Mouse (Mus musculus): ENCODE results near the gene Zfp580.
"Not testable (repeated sequence)": the region's sequence is repeated elsewhere in the genome, so short reads cannot be mapped to it uniquely, and the experiment has no call there.

Gene Zfp580

GRCm38 (mm10) chr7:5073586-5073985 lies 22.2 kb downstream of the Zfp580 start:
- no peak for DNase-seq

DNA sequence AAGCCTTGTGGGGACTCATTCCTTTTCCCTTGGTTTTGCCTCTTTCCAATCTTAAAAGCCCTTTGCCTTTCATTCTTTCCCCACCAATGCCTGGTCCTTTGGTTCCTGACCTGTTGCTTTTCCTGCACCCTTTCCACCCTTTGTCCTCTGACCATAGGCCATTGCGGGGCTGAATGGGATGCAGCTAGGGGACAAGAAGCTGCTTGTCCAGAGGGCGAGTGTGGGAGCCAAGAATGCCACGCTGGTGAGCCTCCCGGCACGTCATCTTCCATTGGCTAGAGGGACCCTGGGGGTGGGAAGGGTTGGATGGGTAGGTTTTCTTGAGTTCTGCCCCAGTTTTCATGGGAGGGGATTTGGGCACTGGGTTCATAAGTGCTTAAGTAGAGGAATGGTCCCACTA lies 23.6 kb downstream of the Zfp580 start:
- DNase-seq = no peak

- no peak for DNase-seq
Measured at GRCm38 (mm10) chr7:5076931-5077330, 25.6 kb downstream of the Zfp580 start.

GRCm38 (mm10) chr7:5079365-5080009 lies 28.1 kb downstream of the Zfp580 start:
- DNase-seq = not testable (repeated sequence)

GRCm38 (mm10) chr7:5080010-5080751 lies 28.8 kb downstream of the Zfp580 start, which contains the start of gene Epn1:
TSS of gene Epn1 (plus strand) at chr7:5080235.
- peak; percentile 97 for DNase-seq

DNA sequence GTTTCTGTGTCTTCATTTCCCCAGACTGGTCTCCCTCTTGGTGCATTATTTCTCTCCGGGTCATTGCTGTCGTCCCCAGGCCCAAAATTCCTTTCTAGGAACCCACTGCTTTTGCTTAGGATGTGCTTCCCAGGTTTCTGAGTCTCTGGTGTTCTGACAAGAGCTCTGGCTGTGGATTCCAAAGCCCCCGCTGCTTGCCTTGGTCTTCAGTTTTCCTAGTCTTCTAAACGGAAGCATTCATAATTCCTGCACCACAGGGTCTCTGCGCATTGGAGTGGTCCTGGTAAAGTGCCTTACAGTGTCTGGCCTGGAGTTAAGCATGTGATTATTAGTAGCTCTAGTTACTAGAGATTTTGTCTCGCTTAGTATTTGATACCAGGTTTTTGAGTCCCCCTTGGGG lies 29.5 kb downstream of the Zfp580 start:
- peak; percentile 47 for DNase-seq

DNA sequence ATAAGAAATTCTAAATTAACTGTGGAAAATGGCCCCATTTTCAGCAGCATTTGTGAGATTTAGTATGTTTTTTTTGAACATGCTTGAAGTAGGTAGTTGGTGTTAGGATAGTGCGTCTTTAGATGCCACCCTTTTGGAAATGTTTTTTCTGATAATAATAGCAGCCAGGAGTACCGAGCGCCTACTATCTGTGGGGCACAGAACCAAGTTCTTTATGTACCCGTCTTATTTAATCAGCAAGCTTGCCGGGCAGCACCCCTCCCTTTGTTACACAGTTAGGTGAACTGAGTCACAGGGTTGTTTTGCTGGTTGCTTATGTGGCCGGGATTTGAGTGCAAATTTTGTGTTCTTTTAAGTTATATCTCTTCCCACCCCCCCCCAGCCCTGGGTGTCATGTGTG lies 29.9 kb downstream of the Zfp580 start:
- peak; percentile 31 for DNase-seq

DNA sequence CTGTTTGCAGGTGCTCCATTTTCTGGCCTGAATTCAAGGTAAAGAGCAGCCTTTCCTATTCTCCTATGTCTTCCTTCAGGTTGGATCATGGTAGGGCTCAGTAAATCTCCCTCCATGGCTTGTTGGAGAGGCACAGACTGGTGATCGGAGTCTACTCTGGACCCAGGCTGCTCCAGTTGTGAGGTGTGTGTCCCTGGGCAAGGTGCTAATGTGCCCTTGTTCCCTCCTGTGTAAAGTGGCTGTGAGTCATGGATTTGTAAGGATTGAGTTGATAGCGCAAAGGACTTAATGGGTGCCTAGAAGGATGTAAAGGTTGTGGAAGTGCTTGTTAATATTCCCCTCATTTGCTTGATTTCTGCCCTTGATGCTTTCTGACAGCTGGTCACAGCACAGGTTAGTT lies 30.6 kb downstream of the Zfp580 start:
- DNase-seq = peak; percentile 15

DNA sequence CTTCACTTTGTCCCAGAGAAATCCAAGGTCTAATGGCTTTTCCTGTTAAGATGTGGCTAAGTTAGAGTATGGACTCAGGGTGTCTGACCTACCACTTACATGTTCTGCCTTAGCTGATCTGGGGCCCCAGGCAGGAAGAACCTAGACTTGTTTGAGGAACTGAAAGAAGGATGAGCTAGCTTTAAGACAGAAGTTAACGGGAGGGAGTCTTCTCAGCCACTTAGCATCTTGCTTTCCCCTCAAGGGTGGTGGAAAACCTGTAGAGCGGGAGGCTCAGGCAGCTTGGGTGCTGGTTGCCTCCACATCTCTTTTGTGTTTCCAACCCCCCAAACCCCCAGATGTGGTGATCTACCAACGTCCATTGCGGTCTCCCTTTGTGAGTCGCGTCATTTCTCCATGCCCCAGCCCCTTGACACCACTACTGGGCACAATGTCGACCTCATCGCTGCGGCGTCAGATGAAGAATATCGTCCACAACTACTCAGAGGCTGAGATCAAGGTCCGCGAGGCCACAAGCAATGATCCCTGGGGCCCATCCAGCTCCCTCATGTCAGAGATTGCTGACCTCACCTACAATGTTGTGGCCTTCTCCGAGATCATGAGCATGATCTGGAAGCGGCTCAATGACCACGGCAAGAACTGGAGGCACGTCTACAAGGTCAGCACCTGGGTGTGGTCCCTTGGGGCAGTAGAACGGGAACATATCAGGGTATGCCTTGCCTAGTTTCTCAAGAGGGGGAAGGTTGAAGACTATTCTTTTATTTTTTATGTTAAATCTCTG lies 32.2 kb downstream of the Zfp580 start:
- peak; percentile 24 for DNase-seq

DNA sequence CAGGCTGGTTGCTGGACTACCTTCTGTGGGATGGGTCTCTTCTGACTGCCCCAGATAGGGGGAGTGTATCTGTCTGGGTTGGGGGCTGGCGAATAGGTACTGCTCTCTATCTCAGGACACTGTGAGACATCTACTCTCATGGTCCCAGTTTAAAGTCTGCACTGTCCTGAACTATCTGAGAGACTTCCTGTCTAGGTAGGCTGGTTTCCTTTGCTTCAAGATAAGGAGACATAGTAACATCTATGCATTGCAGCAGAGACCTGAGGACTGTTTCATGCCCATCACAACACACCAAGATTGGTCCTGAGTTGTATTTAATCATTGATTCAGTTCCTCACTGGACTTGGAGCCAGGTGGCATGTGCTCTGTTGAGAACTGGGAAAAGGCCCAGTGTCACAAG lies 34.2 kb downstream of the Zfp580 start:
- no peak for DNase-seq

DNA sequence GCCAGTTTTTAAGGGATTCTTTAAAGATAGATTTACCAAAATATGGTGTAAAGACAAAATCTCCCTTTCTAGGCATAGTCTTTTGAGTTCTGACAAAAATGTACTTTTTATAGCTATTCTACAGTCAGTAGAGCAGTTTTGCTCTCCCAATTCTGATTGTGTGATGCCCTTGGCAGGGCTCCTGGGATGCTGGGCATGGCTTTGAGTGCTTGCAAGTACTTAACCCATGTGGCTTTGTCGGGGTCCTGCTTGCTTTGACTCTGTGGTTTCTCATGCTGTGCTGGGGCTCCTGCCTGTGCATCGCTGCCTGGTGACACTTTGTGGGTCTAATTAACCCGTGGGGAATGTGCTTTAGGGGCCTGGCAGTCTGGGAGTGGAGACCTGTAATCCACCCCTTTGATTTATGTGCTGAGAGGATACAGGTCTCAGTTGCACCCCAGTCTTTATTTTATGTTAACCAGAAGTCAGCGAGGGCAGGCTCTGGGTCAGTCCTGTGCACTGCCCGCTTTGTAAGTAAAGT lies 35.6 kb downstream of the Zfp580 start:
- DNase-seq = peak; percentile 5

GRCm38 (mm10) chr7:5087886-5088285 lies 36.5 kb downstream of the Zfp580 start:
- DNase-seq = peak; percentile 5

GRCm38 (mm10) chr7:5089853-5090252 lies 38.5 kb downstream of the Zfp580 start:
- DNase-seq = peak; percentile 2

DNA sequence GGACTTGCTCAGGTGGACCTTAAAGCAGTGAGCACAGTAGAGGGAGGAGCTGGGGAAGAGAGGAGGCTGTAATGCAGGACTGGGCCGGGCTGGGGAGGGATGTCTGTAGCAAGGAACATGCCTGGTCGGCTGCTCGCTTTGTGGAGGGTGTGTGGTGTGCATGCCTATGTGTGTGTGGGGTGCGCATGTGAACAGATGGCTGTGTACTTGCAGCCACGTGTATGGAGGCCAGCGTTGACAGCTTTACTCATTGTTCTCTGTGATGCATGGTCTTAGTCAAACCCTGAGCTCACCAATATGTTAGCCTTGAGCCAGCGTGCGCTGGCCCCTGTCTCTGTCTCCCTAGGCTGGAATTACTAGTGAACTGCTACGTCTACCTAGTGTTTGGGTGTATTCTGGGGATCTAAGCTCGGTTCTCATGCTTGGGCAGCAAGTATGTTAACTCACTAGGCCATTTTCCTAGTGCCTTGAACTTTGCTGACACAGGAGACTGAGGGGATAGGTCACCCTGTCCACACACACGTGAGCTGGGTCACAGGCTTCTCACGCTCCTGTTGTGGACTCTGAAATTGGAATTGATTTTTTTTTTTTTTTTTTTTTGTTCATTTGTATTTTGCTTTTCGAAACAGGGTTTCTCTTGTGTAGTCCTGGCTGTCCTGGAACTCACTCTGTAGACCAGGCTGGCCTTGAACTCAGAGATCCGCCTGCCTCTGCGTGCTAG lies 39.8 kb downstream of the Zfp580 start:
- DNase-seq = peak; percentile 1

DNA sequence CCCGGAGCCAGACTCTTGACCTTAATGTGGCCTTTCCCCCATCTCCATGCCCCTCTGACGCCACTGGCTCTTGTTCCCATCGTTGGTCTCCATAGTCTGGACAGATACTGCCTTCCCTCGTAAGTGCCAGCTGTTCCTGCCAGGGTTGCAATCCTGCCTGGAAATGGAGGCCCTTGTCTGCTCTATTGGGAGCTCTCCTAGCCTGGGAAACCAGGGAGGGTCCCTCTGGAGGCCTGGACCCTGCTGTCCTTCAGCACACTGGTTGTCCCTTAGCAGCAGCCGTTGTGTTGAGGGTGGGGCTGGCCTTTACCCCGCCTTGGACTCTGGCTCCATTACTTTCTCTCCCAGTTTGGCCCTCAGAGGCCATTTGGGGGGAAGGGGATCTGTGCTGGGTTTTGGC lies 41.0 kb downstream of the Zfp580 start:
- peak; percentile 4 for DNase-seq

DNA sequence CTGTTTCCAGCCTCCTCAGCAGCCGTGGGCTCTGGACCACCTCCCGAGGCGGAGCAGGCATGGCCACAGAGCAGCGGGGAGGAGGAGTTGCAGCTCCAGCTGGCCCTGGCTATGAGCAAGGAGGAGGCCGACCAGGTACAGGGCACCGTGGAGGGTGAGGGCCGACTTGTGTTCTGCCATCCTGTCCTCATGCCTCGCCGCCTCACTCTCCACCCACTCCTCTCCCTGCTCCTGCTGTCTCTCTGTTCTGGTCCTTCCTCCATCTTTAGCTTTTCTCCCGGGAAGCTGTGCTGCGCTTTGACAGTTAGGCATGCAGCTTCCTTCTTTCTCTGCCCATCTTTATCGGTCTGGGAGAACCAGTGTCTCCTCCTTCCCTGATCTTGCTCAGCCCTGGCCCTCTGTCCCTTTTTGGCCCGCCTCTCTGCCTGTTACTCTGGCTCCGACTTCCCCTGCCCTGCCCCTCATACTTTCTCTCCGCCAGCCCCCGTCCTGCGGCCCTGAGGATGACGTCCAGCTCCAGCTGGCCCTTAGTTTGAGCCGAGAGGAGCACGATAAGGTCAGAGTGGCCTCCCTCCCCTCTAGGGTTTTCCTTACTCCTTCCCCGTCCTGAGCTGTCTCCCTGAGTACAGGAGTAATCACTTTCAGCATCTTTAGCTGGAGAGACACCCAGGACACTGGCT lies 41.6 kb downstream of the Zfp580 start:
- peak; percentile 4 for DNase-seq

GRCm38 (mm10) chr7:5098769-5099168 lies 47.4 kb downstream of the Zfp580 start:
- no peak for DNase-seq

DNA sequence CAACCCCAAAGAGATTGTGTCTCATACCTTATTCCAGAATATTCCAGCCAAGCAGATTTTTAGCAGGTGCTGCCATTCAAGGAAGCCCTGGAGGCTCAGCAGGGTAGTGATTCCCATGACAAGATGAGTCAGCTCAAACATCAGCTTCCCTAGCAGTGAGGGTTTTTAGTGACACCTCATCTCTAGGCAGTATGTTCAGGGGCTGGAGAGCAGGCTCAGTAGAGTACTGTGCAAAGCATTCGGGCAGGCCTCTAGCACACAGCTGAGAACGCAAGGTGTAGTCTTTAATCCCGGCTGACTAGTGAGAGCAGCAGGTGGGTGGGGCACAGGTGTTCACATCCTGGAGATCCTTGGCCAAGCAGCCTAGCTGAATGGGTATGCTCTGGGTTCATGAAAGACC lies 48.5 kb downstream of the Zfp580 start:
- no peak for DNase-seq

DNA sequence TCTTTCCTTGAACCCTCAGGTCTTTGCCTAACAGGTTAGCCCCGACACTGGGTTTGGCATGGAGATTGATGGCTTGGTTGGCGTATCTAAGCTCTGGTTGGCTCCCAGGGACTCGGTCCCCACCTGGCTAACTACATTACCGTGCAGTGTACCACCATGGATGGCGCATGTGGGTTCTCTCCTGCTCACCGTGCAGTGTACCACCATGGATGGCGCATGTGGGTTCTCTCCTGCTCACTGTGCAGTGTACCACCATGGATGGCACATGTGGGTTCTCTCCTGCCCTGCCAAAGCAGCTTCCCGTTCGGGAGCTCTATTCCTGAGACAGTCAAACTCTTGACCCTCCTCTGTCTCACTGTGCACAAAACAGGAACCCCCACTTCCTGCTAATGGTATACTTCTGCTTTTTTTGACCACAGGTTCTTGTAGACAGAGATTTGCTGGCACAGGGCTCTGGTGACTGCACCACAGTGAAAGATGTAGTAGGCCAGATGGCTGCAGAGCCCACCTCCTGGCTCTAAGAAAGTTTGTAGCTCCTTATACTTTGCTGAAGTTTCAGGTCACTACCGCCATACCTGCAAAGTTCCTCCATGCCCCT lies 49.8 kb downstream of the Zfp580 start:
- no peak for DNase-seq

DNA sequence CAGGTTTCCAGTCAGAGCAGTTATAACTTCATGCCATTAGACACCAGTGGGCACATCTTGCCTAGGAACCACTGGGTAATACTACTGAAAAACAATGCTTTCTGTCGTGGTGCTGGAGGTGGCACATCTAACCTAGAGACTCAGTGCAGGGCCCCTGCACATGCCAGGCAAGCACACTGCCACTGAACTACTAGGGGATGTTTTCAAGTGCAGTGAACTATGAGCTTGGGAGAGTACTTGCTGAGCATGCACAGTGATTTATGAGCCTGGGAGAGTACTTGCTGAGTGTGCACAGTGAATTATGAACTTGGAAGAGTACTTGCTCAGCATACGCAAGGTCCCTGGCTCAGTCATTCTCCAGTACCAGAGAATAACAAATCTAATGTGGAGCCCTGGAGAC lies 51.2 kb downstream of the Zfp580 start:
- no peak for DNase-seq
